Mouse (Mus musculus): ENCODE data around the gene Wipf2. TPM values are rescaled to one million over a fixed set of nuclear protein-coding genes. Genes with fewer than 3 reads are reported as not detected.

Wipf2 gene
- polyA plus RNA-seq, 1 experiment = 36.5 TPM

- no peak overlapping the region for H3K4me3 ChIP-seq (ENCODE audit: insufficient read depth, low read length)
- TF ChIP-seq POLR2A (IDR thresholded peaks at IDR 0.05; ENCODE audit: extremely low read depth, insufficient read depth, low read length) = no peak
- no peak for TF ChIP-seq CTCF (IDR thresholded peaks at IDR 0.05; ENCODE audit: extremely low read depth, insufficient read depth, low read length)
- H3K27ac ChIP-seq (ENCODE audit: insufficient read depth, low read length) = no peak overlapping the region
- 0 out of 2 replicates have a peak, but pooled peaks cover 2% of the 10 kb centered on the region for H3K4me1 ChIP-seq (ENCODE audit: control insufficient read depth, insufficient read depth, low read length)
These were observed 14.1 kb upstream of the Wipf2 start for GRCm38 (mm10) chr11:98849196-98849894.

- TF ChIP-seq POLR2A (IDR thresholded peaks at IDR 0.05; ENCODE audit: extremely low read depth, insufficient read depth, low read length) = no peak
- TF ChIP-seq CTCF (IDR thresholded peaks at IDR 0.05; ENCODE audit: extremely low read depth, insufficient read depth, low read length) = no peak
- Histone ChIP-seq H3K27ac (ENCODE audit: insufficient read depth, low read length) (peak overlapping the region; percentile 53; the same call in 1 of the 2 replicates), H3K4me1 (ENCODE audit: control insufficient read depth, insufficient read depth, low read length) (0 out of 2 replicates have a peak, but pooled peaks cover 2% of the 10 kb centered on the region), H3K4me3 (ENCODE audit: insufficient read depth, low read length) (no peak overlapping the region; the same call in 1 of the 2 replicates)
These were observed 13.0 kb upstream of the Wipf2 start for GRCm38 (mm10) chr11:98850100-98851093.

DNA sequence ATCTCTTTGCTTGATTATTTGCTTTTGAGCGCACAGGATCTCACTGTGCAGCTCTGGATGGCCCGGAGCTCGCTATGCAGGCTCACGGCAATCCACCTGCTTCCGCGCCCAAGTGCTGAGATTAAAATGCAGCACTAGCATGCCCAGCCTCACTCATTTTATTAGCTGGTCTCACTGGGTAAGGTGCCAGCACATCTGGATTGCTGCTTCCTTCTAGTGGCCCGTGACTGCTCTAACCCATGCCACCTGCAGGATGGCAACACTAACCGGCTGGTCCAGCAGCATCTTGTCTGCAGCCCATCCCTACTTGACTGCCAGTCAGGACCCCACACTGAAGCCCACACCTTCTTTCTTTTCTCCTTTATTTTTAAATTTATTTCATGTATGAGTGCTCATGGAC lies 9.3 kb upstream of the Wipf2 start:
- H3K27ac ChIP-seq (ENCODE audit: insufficient read depth, low read length) = no peak overlapping the region
- 0 out of 2 replicates have a peak, but pooled peaks cover 2% of the 10 kb centered on the region for H3K4me1 ChIP-seq (ENCODE audit: control insufficient read depth, insufficient read depth, low read length)
- TF ChIP-seq POLR2A (IDR thresholded peaks at IDR 0.05; ENCODE audit: extremely low read depth, insufficient read depth, low read length) = no peak
- no peak for TF ChIP-seq CTCF (IDR thresholded peaks at IDR 0.05; ENCODE audit: extremely low read depth, insufficient read depth, low read length)
- H3K4me3 ChIP-seq (ENCODE audit: insufficient read depth, low read length) = no peak overlapping the region

DNA sequence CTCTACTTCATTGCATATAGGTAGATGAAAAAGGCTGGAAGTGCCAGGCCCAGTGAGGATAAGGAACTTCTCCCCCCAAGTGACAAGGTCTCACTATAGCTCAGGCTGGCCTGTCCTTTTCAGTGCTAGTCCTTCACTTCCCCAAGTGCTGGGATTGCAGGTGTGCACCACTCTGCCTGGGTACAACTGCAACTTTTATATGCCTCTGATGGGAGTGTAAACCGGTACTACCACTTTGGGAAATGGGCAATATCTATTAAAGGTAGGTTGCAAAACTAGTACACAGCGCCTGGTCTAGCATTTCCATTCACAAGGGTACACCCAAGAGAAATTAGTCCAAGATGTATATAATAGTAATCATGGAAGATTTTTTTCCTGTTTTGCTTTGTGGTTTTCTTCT lies 8.8 kb upstream of the Wipf2 start:
- H3K4me3 ChIP-seq (ENCODE audit: insufficient read depth, low read length) = no peak overlapping the region
- TF ChIP-seq POLR2A (IDR thresholded peaks at IDR 0.05; ENCODE audit: extremely low read depth, insufficient read depth, low read length) = no peak
- TF ChIP-seq CTCF (IDR thresholded peaks at IDR 0.05; ENCODE audit: extremely low read depth, insufficient read depth, low read length) = no peak

GRCm38 (mm10) chr11:98858759-98859731 lies 4.4 kb upstream of the Wipf2 start:
- Histone ChIP-seq H3K4me3 (ENCODE audit: insufficient read depth, low read length) (no peak overlapping the region), H3K27ac (ENCODE audit: insufficient read depth, low read length) (no peak overlapping the region), H3K4me1 (ENCODE audit: control insufficient read depth, insufficient read depth, low read length) (peaks cover 3% of the 10 kb centered on the region; the same call in 1 of the 2 replicates)
- TF ChIP-seq POLR2A (IDR thresholded peaks at IDR 0.05; ENCODE audit: extremely low read depth, insufficient read depth, low read length) (no peak), CTCF (IDR thresholded peaks at IDR 0.05; ENCODE audit: extremely low read depth, insufficient read depth, low read length) (peak; percentile 84)

More for the DNA sequence above, 8.8 kb upstream of the Wipf2 start:
- Histone ChIP-seq H3K4me1 (ENCODE audit: control insufficient read depth, insufficient read depth, low read length) (0 out of 2 replicates have a peak, but pooled peaks cover 2% of the 10 kb centered on the region), H3K27ac (ENCODE audit: insufficient read depth, low read length) (no peak overlapping the region)

DNA sequence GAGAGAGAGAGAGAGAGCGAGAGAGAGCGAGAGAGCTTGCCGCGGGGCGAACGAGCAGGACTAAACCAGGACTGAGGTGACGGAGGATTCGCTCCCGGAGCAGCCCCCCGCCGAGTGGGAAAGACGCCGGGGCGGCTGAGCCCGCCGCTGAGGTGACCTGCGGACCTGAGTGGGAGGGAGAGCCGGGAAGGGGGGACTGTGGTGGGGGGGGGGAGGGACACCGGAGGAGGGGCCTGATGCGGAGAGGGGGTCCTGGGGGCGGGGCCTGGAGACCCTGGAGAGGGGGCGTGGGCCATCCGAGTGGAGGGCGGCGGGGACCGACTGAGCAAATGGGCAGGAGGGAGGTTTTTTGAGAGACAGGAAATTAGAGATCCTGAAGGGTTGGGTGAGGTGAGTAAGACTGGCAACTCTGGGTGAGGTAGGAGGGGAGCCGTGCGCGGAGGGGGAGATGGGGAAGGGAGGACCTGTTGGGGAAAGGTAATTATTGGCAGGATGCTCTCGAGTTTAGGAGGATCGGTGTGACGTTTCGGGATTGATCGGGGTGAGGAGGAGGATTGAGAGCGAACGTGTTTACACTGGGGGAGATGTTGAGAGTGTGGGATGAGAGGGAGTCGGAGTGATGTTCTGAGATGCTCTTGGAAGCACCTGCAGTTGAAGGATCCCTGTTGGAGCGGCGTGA lies 452 bp downstream of the Wipf2 start:
- H3K4me1 ChIP-seq (ENCODE audit: control insufficient read depth, insufficient read depth, low read length) = peaks cover 4% of the 10 kb centered on the region

GRCm38 (mm10) chr11:98867293-98867692 lies 3.9 kb downstream of the Wipf2 start:
- no peak for TF ChIP-seq CTCF (IDR thresholded peaks at IDR 0.05; ENCODE audit: extremely low read depth, insufficient read depth, low read length)
- TF ChIP-seq POLR2A (IDR thresholded peaks at IDR 0.05; ENCODE audit: extremely low read depth, insufficient read depth, low read length) = no peak

More for the DNA sequence above, 452 bp downstream of the Wipf2 start:
- TF ChIP-seq CTCF (IDR thresholded peaks at IDR 0.05; ENCODE audit: extremely low read depth, insufficient read depth, low read length) (no peak), POLR2A (IDR thresholded peaks at IDR 0.05; ENCODE audit: extremely low read depth, insufficient read depth, low read length) (0 out of 2 replicates have a peak, but pooled peaks have one; percentile 11)
- no peak overlapping the region for H3K27ac ChIP-seq (ENCODE audit: insufficient read depth, low read length)
- H3K4me3 ChIP-seq (ENCODE audit: insufficient read depth, low read length) = peak overlapping the region; percentile 76

GRCm38 (mm10) chr11:98869906-98870305 lies 6.5 kb downstream of the Wipf2 start:
- peaks cover 12% of the 10 kb centered on the region for H3K4me1 ChIP-seq (ENCODE audit: control insufficient read depth, insufficient read depth, low read length)
- H3K4me3 ChIP-seq (ENCODE audit: insufficient read depth, low read length) = no peak overlapping the region
- H3K27ac ChIP-seq (ENCODE audit: insufficient read depth, low read length) = no peak overlapping the region
- no peak for TF ChIP-seq CTCF (IDR thresholded peaks at IDR 0.05; ENCODE audit: extremely low read depth, insufficient read depth, low read length)

More at GRCm38 (mm10) chr11:98867293-98867692, 3.9 kb downstream of the Wipf2 start:
- H3K27ac ChIP-seq (ENCODE audit: insufficient read depth, low read length) = no peak overlapping the region
- no peak overlapping the region for H3K4me3 ChIP-seq (ENCODE audit: insufficient read depth, low read length)
- H3K4me1 ChIP-seq (ENCODE audit: control insufficient read depth, insufficient read depth, low read length) = peaks cover 14% of the 10 kb centered on the region
